Mouse (Mus musculus): ENCODE data around the gene Gstt4. TPM values are rescaled to one million over a fixed set of nuclear protein-coding genes. Genes with fewer than 3 reads are reported as not detected.

Gstt4 gene
- total RNA-seq, 2 experiments from 2014 or later: not detected

GRCm38 (mm10) chr10:75835761-75836531, 13.6 kb upstream of the Gstt4 start:
- no peak for DNase-seq (ENCODE audit: low spot score)

DNA sequence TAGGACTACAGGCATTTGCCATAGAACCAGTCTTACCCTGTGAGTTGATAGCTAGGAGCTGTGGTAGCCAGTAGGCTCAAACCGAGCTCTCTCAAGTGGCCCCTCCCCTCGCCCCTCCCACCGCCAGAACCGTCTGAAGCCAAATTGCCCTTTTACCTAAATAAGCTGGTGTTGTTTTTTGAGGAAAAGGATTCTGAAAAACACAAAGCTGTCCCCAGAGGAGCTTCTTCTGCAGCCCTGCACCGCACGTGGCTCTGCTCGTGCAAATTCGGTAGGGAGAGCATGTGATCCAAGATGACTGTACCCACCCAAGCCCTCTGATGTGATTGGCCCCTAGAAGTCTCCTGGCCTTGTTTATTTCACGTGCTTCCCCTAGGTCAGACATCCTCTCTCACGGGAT, 13.0 kb upstream of the Gstt4 start:
- peak; percentile 45 for DNase-seq (ENCODE audit: low spot score)

GRCm38 (mm10) chr10:75834721-75835120, 12.4 kb upstream of the Gstt4 start:
- no peak for DNase-seq (ENCODE audit: low spot score)

DNA sequence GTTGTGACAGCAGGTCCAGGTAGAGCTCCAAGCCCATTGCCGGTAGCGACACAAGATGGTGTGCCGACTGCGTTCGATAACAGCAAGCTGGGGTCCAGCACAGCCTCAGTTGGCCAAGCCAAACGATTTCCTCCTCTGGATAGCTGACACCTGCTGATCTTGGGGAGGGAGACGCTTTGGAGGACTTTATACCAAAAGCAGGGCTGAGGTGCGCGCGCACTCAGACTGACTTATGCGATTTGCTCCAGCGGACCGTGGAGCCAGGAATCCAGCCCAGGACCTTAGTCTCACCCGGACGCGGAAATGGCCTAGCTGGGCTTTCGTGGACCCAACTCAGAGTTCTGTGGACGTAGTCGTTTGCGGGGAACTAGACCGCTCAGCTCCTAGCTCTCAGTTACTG, 11.9 kb upstream of the Gstt4 start:
- DNase-seq (ENCODE audit: low spot score): peak; percentile 72

GRCm38 (mm10) chr10:75833456-75834080, 11.2 kb upstream of the Gstt4 start:
- no peak for DNase-seq (ENCODE audit: low spot score)

- peak; percentile 78 for DNase-seq (ENCODE audit: low spot score)
Observed at GRCm38 (mm10) chr10:75832272-75832895, 10.0 kb upstream of the Gstt4 start.

DNA sequence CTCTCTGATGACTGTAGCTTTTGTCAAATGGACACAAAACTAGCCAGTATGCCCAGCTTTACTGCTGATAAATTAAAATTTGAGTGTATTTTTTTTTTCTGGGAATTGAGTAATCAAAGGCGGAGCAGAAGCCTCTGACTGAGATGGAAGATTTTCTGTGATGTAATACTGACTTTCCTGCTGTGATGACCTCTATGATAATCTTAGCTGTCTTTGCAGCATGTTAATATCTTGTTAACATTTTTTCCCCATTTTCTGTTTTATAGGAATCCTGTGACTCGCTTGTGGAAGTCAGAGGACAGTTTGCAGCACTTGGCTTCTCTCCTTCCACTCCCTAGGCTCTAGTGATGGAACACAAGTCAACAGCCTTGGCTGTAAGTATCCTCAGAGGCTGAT, 7.9 kb upstream of the Gstt4 start:
- no peak for DNase-seq (ENCODE audit: low spot score)

- DNase-seq (ENCODE audit: low spot score): no peak
Observed at GRCm38 (mm10) chr10:75829529-75830274, 7.4 kb upstream of the Gstt4 start.

DNA sequence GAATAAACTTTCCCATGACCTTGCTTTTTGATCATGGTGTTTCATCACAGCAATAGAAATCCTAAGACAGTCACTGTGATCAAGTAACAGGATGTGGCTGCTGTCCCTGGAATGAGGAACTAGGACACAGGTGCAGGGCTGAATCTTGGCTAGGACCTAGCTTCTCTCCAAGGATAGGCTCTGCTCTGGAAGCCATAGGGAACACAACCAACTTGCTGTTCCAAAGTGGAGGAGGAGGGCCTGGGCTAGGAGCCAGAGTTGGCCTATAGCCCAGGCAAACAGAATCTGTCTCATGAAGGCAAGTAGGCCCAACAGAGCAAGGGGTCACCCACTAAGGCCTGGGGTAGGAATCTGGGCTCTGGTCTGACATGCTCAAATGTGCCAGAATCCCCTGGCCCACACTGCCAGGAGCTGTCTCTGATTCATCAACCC, 6.2 kb upstream of the Gstt4 start:
- DNase-seq (ENCODE audit: low spot score): peak; percentile 93

- DNase-seq (ENCODE audit: low spot score): peak; percentile 90
Observed at GRCm38 (mm10) chr10:75827668-75828360, 5.5 kb upstream of the Gstt4 start.

- no peak for DNase-seq (ENCODE audit: low spot score)
Observed at GRCm38 (mm10) chr10:75824530-75824929, 2.2 kb upstream of the Gstt4 start.

DNA sequence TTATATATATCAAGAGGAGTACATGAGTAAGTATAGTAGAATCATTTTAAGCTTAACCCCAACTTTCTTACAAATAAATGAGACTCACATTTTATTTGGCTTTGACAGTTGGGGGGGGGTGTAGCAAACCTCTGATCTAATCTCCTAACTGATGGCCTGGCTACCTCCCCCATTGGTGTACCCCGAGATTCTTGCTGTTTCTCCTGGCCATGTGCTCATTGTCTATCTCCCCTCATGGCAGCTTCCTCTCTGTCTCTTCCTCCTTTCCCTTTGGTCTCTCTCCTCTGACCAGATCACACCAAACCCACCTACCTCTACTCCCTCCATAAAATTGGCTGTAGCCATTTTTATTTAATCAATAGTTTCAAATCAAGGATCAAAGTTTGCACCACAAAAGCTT, 1.4 kb upstream of the Gstt4 start:
- DNase-seq (ENCODE audit: low spot score): no peak

DNA sequence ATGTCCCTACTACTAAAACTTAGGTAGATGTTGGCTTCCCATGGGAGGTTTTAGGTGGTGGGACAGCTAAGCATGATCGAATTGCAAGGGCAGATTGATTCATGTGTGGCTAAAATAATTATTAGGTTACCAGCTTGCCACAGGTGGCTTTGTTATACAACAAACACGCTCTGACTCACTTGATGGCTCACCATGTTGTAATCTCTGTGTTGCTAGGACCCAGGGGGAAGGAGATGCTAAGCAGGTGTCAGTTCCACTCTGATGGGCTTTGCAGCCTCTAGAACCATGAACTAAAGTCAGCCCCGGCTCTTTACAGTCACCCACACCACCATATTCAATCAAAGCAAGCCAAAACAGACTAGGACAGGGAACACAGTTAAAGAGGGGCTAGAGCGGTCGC, 2.5 kb downstream of the Gstt4 start:
- DNase-seq (ENCODE audit: low spot score): no peak

GRCm38 (mm10) chr10:75818641-75819040, 3.7 kb downstream of the Gstt4 start:
- no peak for DNase-seq (ENCODE audit: low spot score)

GRCm38 (mm10) chr10:75804217-75804616, 18.1 kb downstream of the Gstt4 start:
- no peak for DNase-seq (ENCODE audit: low spot score)

DNA sequence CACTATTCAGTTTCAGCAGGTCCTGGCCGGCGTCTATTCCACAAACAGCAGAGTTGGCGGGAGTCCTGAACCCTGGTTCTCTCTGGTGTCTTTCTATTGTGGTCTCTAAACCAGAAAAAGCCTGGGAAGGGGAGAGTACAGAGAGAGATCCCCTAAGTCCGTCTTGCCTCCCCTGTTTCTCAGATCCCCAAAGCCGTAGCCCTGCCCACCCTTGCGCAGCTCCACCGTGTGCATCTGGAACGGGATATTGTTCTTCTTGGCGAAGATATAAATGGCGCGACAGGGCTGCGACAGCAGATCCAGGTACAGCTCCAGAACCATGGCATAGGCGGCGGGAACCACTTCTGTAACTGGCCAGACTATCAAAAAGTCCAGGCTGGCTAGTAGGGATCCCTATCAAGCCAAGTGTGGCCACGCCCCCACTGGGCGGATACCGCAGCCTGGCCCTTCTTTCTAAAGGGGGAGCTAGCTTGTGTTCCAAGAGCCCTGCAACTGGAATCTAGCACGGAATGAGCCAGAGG, 24.1 kb downstream of the Gstt4 start, which contains the start of gene Gstt1:
TSS of gene Gstt1 (minus strand) at position 409 of the 521 bp plus-strand sequence.
- DNase-seq (ENCODE audit: low spot score): peak; percentile 76

- peak; percentile 71 for DNase-seq (ENCODE audit: low spot score)
Observed at GRCm38 (mm10) chr10:75797619-75798175, 24.6 kb downstream of the Gstt4 start.

- no peak for DNase-seq (ENCODE audit: low spot score)
Observed at GRCm38 (mm10) chr10:75796731-75797516, 25.4 kb downstream of the Gstt4 start.

DNA sequence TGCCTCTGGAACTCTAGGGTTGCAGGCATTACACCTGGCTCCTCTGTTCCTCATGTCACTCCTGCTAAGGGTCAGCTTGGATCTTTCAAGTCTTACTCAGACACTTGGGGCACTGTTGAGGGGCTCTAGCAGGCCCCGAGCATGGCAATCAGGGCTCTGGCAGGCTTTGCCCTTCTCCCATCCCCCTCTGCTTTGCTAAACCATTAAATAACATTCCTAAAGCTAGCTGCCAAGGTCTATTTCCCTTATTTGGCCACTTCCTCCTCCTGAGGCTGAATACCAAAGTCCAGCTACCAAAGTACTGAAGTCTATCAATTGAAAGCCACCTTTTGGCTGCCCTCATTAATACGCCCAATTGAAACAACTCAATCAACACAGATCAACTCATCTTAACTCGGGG, 27.5 kb downstream of the Gstt4 start:
- DNase-seq (ENCODE audit: low spot score): no peak

DNA sequence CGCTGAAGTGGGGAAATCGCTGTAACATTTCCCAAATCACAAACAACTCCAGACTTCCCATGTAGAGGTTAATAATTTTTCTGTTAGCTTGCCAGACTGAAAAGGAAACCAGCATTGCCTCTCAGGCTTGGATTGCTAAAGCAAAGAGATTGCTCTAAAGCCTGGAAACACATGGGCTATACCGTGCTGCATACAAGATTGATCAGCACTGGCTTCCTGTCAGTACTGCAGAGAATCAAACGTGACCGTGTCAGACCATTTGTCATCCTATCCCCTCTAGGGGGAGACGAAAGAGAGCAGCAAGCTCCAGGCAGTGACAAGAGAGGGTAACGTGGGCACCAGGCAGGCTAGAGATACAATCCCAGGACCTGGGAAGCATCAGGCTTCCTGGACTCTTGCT, 31.6 kb downstream of the Gstt4 start:
- DNase-seq (ENCODE audit: low spot score): no peak

Data from gastrocnemius, adult 18-20 months (tissue).